Mouse (Mus musculus) kidney, adult 11 months (tissue): ENCODE measurements around the gene Zc3h13.
A peak's percentile ranks its signal among the peaks of the same experiment; 100 is the strongest.

Experiments
- DNase-seq: peaks from one replicate; pipeline ENCODE4 v3.0.0; 2022

Gene Zc3h13

GRCm38 (mm10) chr14:75284193-75284915 lies at the start of gene Zc3h13:
Zc3h13 (plus strand) TSS chr14:75284373.
- peak; percentile 91 for DNase-seq

GRCm38 (mm10) chr14:75235552-75235951 lies 48.6 kb upstream of the Zc3h13 start:
- no peak for DNase-seq

DNA sequence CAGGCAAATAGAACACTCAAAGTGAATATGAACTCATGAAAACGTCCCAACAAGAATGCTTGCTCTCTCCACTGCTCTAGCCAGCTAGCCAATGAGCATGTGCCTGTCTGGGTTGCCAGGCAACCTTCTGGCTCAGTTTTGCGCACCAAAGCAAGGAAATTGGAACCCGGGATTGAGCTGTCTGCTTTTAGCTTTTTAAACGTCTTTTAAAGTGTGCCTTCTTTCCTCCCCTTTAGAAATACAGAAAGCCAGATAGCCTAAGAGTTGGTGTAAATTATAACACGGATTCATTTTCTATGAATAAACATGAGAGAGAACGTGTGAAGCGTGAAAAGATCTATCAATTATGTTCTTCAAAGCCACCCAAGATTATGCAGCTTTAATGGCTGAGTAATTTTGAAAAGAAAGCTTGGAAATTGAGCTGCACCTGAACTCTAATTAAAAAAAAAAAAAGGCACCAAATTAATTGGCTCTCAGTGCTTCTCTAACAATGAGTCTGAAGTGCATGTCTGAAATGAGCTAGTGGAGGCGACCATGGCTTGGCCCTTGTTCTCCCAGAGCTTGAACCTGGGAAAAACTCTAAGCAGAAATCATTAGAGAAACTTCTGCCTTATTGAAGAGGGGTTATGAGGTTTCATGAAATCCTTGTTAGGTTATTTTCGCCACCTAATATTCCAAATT lies 48.1 kb upstream of the Zc3h13 start:
- peak; percentile 3 for DNase-seq

DNA sequence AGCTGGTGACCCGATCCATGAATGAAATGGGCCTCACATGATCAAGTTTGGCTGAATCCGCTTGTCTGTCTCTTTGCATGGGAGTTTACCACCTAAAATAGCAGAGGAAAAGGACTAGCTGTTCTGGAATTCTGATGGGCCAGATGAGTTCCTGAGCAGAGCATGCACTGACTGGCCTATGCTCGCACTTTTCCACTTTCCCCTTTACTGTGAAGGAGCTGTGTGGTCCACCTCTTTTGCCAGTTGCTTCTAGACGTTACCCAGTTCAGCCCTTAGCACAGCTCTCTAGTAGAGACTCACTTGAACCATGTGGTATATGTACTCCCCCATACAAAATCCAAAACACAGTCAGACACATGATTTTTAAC lies 47.6 kb upstream of the Zc3h13 start:
- DNase-seq = no peak

- no peak for DNase-seq
These were observed 47.1 kb upstream of the Zc3h13 start for GRCm38 (mm10) chr14:75237096-75237495.

DNA sequence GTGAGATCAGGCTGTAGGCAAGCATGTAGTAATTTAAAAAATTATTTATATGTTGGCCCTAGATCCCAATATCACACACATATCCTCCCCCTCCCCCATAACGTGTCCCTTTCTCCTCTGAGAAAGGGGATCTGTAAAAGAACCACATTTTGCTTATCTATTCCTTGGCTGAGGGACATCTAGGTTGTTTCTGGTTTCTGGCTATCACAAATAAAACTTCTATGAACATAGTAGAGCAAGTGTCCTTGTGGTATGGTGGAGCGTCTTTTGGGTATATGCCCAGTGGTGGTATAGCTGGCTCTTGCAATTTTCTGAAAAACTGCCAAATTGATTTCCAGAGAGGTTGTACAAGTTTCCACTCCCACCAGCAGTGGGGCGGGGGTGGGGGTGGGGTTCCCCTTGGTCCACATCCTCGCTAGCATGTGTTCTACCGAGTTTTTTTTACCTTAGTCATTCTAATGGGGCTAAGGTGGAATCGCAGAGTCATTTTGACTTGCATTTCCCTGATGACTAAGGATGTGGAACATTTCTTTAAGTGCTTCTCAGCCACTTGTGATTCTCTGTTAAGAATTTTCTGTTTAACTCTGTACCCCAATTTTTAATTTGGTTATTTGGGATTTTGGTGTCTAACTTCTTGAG lies 46.0 kb upstream of the Zc3h13 start:
- no peak for DNase-seq

- DNase-seq = peak; percentile 29
These were observed 42.1 kb upstream of the Zc3h13 start, which contains the start of gene Cpb2 for GRCm38 (mm10) chr14:75242087-75242486. Cpb2 (plus strand) TSS chr14:75242287.

DNA sequence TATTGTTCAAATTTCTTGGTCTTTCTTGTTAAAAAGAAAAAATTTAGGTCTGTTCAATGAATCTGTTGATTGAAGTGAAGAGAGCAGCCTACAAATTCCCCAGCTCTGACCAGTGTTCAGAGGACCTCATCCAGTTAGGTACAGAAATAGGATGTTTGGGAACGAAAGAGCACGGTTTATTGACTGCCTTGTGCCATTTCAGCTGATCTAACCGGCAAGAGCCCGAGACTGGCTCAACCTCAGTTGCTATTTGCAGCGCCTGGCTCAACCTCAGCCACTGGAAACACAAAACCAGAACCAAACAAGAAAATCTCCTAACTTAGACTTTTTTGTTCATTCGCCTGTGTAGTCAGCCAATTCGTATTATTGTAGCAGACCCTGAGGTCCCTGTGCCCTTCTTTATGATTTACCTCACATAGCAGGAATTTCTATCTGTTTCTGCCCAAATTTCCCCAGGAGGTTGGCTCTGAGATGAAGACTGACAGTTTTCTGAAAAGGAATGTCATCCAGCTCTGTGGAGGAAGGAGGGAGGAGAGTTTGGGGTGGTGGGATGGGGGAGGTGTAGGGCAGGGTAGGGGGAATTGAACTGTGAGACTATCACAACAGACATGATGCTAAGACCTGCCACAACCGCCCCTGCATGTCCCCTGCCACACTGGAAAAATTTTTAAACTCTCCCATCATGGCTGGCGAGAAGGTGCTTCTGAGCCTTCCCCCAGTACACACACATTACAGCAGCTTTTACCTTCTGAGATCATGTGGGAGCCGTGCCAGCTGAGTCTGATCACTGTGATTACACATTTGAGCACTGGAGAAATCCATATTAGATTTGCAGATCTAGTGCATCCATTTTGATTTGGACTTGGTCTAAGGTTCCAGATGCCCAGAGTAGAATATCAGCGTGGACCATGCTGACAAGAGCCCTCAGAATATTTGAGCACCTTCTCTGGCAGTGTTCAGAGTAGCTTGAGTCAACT lies 37.9 kb upstream of the Zc3h13 start:
- DNase-seq = no peak

DNA sequence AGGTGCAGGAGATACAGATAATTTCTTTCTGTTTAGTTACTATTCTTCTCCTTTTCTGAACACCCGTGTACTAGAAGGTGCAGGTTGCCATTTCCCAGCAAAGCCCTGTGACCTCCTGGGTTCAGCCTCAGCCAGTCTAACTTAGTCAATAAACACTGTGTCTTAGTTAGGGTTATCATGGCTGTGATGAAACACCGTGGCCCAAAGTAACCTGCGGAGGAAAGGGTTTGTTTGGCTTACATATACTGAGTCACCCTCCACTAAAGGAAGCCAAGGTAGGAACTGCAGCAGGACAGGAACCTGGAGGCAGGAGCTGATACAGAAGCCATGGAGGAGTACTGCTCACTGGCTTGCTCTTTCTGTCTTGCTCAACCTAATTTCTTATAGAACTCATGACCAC lies 33.7 kb upstream of the Zc3h13 start:
- DNase-seq = no peak

- DNase-seq = peak; percentile 5
These were observed 27.7 kb upstream of the Zc3h13 start for GRCm38 (mm10) chr14:75256521-75256920.

DNA sequence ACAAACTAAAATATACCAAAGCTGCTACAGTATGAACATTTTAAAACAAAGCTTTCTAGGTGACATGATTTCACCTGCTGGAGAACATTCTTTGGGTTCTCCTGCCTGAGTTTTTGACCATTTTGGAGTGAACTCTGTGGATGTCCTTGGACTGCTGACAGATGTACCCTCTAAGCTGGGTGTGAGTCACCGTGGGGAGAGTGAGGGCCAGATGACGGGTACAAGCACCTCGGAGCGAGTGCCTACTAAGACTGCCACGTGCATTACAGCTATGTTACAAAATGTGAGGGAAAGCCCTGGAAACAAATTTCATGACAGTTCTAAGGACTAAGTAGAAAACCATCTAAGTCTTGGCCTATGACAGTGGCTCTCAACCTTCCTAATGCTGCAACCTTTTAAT lies 14.6 kb upstream of the Zc3h13 start:
- no peak for DNase-seq

GRCm38 (mm10) chr14:75279716-75280115 lies 4.5 kb upstream of the Zc3h13 start:
- DNase-seq = no peak

- no peak for DNase-seq
These were observed 3.8 kb upstream of the Zc3h13 start for GRCm38 (mm10) chr14:75280406-75280805.

- no peak for DNase-seq
These were observed 472 bp upstream of the Zc3h13 start for GRCm38 (mm10) chr14:75283609-75284192.

DNA sequence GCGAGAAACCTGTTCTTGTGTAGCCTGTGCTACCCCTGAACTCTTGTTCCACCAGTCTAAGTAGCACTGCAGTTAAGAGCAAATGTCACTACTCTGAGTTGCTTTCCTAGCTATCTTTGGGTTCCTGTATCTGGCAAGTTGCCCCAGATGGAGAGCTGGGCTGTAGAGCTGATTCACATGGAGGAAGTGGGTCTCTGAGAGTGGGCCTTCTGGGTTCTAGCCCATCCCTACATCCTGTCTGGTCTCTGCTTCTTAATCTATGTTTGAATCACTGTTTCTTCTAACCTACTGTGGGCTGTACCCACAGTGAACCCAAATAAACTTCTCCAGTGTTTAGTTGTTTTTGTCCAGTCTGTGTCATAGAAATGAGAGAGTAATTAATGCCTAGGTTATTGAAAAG lies 16.9 kb downstream of the Zc3h13 start:
- DNase-seq = no peak

- DNase-seq = no peak
These were observed 19.6 kb downstream of the Zc3h13 start for GRCm38 (mm10) chr14:75303807-75304206.

DNA sequence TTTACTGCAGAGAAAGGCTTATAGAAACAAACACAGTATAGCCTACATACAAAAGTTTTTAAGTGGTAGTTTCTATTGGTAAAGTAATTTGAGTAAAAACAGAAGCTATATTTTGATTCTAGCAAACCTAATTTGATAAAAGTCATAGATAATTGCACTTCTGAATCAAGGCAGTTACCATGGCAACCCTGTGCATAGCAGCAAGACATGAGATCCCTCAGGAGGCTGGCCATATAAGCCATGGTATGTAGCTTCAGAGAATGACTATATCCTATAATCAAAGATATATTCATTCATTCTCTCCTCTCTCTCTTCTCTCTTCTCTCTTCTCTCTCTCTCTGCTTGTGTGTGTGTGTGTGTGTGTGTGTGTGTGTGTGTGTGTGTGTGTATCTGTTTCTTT lies 23.7 kb downstream of the Zc3h13 start:
- DNase-seq = no peak

DNA sequence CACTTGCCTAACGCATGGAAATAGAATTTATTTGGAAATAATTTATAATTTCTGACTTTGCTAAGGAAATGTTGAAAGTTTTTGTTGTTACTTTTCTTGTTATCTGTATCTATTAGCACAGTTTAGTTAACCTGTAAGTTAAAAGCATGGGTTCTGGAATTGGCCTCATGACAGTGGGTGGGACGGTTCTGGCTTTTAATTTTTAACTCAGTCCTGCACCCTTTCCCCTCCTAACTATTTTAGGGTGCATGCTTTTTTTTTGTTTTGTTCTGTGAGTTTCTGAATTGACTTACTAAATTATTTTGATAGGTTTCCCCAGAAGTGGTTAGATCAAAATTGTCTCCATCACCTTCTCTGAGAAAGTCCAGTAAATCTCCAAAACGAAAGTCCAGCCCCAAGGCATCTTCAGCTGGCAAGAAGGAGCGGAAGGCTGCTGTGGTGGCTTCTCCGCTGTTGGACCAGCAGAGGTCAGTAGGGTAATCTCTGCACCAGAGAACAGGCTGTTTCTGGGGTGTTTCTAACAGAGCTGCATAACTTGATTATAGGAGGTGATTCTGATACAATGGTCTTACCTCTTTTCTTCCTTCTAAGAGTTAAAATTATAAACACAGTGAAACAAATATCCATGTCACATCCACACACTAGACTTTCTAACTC lies 25.3 kb downstream of the Zc3h13 start:
- peak; percentile 25 for DNase-seq

DNA sequence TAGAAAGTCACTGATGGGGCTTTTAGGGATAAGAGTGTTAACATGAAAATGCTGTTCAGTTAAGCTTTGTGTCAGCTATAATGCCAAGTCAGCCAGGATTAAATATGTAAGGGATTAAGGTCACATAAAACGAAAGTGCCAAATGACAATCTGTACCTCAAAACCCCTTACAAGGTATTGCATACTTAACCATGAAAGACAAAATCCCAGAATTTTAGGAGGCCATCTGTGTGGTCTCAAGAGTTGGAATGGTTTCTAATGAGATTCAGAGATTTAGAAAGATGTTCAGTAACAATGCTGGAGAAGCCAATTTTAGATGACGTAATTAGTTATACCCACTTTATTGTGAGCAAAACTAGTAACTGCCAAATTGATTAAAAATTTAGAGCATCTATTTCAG lies 30.3 kb downstream of the Zc3h13 start:
- DNase-seq = no peak

GRCm38 (mm10) chr14:75318736-75319135 lies 34.6 kb downstream of the Zc3h13 start:
- DNase-seq = no peak

DNA sequence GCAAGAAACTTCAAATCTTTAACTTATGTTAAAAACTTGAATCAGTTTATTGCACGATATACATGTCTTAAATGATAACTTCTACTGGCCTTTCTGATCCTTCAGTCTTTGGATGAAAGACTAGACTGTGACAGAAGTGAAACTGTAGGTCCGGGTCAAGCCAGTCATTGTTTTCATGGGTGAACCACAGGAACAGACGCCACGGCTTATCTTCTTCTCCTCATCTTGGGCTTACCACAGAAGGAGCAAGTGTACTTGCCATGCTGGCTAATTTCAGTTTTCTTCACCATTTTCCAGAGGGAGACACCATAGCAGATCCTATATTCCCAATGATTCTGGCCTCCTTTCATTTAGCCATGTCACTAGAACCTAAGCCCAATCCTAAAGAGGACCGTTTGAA lies 36.1 kb downstream of the Zc3h13 start:
- DNase-seq = no peak

DNA sequence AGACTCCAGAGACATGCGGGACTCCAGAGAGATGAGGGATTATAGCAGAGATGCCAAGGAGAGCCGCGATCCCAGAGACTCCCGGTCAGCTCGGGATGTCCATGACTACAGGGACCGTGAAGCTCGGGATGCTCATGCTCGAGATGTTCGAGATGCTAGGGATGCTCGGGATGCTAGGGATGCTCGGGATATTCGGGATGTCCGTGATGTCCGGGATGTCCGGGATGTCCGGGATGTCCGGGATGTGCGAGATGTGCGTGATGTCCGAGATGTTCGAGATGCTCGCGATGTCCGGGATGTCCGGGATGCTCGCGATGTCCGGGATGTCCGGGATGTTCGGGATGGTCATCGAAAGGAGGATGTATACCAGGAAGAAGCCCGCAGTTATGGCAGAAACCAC lies 39.2 kb downstream of the Zc3h13 start:
- no peak for DNase-seq
